Mouse (Mus musculus): ENCODE data around the gene Eid1.

GRCm38 (mm10) chr2:125723408-125724085, 50.7 kb downstream of the Eid1 start:
- TF ChIP-seq CTCF (IDR thresholded peaks at IDR 0.05; ENCODE audit: borderline replicate concordance, insufficient read depth, low read depth, low read length) (no peak), POLR2A (IDR thresholded peaks at IDR 0.05; ENCODE audit: borderline replicate concordance, insufficient read depth, low read length) (no peak)
